Mouse (Mus musculus): ENCODE measurements around the gene Tapt1.

DNA sequence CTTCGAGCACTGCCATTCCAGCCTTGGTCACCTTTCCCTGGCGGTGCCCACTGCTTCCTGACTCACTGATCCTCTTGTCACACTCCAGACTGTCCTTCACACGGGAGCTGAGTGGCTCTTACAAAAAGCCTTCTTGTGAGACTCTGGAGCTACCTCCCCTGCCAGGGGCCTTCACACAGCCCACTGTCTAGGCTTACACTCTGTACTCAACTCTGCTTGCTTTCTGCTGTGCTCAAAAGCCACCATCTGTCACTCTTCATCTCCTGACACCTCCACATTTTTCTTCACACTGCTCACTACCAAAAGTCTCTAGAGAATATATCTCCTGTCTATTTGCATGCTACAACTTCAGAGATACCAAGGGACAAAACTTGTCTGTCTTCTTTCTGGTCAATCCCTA is 46.0 kb downstream of the Tapt1 start:
- TF ChIP-seq CTCF (IDR thresholded peaks at IDR 0.05), result no peak
- TF ChIP-seq POLR2A (IDR thresholded peaks at IDR 0.05; ENCODE audit: insufficient read depth, low read depth, low read length), result no peak

Data from heart, adult 2 months (tissue).